Mouse (Mus musculus): ENCODE measurements at regions not wholly inside any gene's neighbourhood (a gene's known extent, or its start where the extent isn't known, plus 50 kb on each side); places are given as distances from the start of the nearest gene placed in this dataset.

- TF ChIP-seq CTCF (IDR thresholded peaks at IDR 0.05; ENCODE audit: low read depth) (no peak), EP300 (IDR thresholded peaks at IDR 0.05; ENCODE audit: low read depth) (no peak)
Measured at GRCm38 (mm10) chr8:28473190-28473589, 1025.7 kb downstream of the Poteg start.

All from heart, postnatal 0 days (tissue).